Mouse (Mus musculus) CH12.LX (cell line): ENCODE measurements around the gene Scpep1. TPM values are rescaled to one million over a fixed set of nuclear protein-coding genes. Genes with fewer than 3 reads are reported as not detected.

ENCODE experiments used
- DNase-seq: peaks from one replicate; pipeline ENCODE4 v3.0.0-alpha.2; 2013; ENCODE audit errors: extremely low read depth
- H3K27ac ChIP-seq: 2 replicates; pipeline ENCODE4 v1.5.1; 2012; ENCODE audit warnings: low read depth, mild to moderate bottlenecking, control low read depth, moderate library complexity; ENCODE audit not compliant: insufficient read depth
- H3K27me3 ChIP-seq: replicated peaks from 2 replicates; pipeline ENCODE3; 2012; ENCODE audit warnings: inconsistent platforms
- H3K36me3 ChIP-seq, 2 experiments: replicated peaks in 1 of 2; 2 replicates each; pipeline versions ENCODE3 to v1.6.1; 2012; ENCODE audit warnings: inconsistent platforms in 1 of 2, low read length in 1 of 2, mild to moderate bottlenecking in 1 of 2, mixed read lengths in 1 of 2, moderate library complexity in 1 of 2; ENCODE audit not compliant: control insufficient read depth in 1 of 2, insufficient read depth in 1 of 2
- H3K4me1 ChIP-seq, 2 experiments: 2 replicates each; pipeline ENCODE4 v1.6.1; 2012; ENCODE audit warnings: inconsistent platforms in 1 of 2, moderate library complexity in 1 of 2; ENCODE audit not compliant: insufficient read depth in 2 of 2, control insufficient read depth in 1 of 2
- H3K4me2 ChIP-seq: 2 replicates; pipeline ENCODE4 v1.6.1; 2012; ENCODE audit warnings: low read depth, mild to moderate bottlenecking, control low read depth; ENCODE audit not compliant: poor library complexity, insufficient read depth, severe bottlenecking
- H3K4me3 ChIP-seq, 3 experiments: fragments of 150-350 bp in 1 of 3; sonication (generic) in 1 of 3; replicated peaks in 1 of 3; 2 replicates each; pipeline versions ENCODE3 to v1.5.1; 2011 to 2012; ENCODE audit warnings: low read depth in 2 of 3, low read length in 2 of 3, mild to moderate bottlenecking in 2 of 3, moderate library complexity in 2 of 3, control low read depth in 1 of 3, improper control_type of control experiment in 1 of 3, inconsistent platforms in 1 of 3, mixed read lengths in 1 of 3; ENCODE audit not compliant: poor library complexity in 1 of 3
- H3K79me2 ChIP-seq: replicated peaks from 2 replicates; pipeline ENCODE4 v1.6.1; 2012; ENCODE audit warnings: mild to moderate bottlenecking, moderate library complexity; ENCODE audit not compliant: control insufficient read depth, poor library complexity, insufficient read depth, severe bottlenecking; ENCODE audit errors: extremely low read depth
- H3K9ac ChIP-seq: 2 replicates; pipeline ENCODE4 v1.6.1; 2012; ENCODE audit warnings: low read depth, mild to moderate bottlenecking, control low read depth, moderate library complexity; ENCODE audit not compliant: insufficient read depth
- H3K9me3 ChIP-seq: replicated peaks from 2 replicates; pipeline ENCODE3; 2012; ENCODE audit warnings: low read length, inconsistent platforms, mixed read lengths
- BHLHE40 ChIP-seq: IDR thresholded peaks from 2 replicates; pipeline ENCODE4 v1.6.1; 2011; ENCODE audit warnings: mild to moderate bottlenecking, low read depth, low read length, improper control_type of control experiment
- CHD1 ChIP-seq: IDR thresholded peaks from 2 replicates; pipeline ENCODE4 v1.6.1; 2012; ENCODE audit warnings: low read depth, low read length, improper control_type of control experiment, inconsistent platforms
- CHD2 ChIP-seq: IDR thresholded peaks from 2 replicates; pipeline ENCODE4 v1.6.1; 2011; ENCODE audit warnings: low read length, improper control_type of control experiment
- CTCF ChIP-seq, 2 experiments: IDR thresholded peaks in 1 of 2; conservative IDR thresholded peaks in 1 of 2; 2 replicates each; pipeline ENCODE4 v1.5.1; 2011 to 2012; ENCODE audit warnings: low read depth in 2 of 2, low read length in 2 of 2, improper control_type of control experiment in 1 of 2, inconsistent platforms in 1 of 2, mild to moderate bottlenecking in 1 of 2, moderate library complexity in 1 of 2
- E2F4 ChIP-seq: IDR thresholded peaks from 2 replicates; pipeline ENCODE4 v1.6.1; 2011; ENCODE audit warnings: low read depth, low read length, improper control_type of control experiment; ENCODE audit not compliant: insufficient replicate concordance
- ELF1 ChIP-seq: IDR thresholded peaks from 2 replicates; pipeline ENCODE4 v1.6.1; 2014; ENCODE audit warnings: low read depth, mild to moderate bottlenecking, inconsistent platforms, low read length, improper control_type of control experiment
- EP300 ChIP-seq: IDR thresholded peaks from 2 replicates; pipeline ENCODE4 v1.6.1; 2011; ENCODE audit warnings: low read length, improper control_type of control experiment
- ETS1 ChIP-seq: conservative IDR thresholded peaks from 2 replicates; pipeline ENCODE4 v1.6.1; 2012; ENCODE audit warnings: low read depth, mild to moderate bottlenecking, inconsistent platforms, low read length, improper control_type of control experiment, moderate library complexity
- GABPA ChIP-seq: IDR thresholded peaks from 2 replicates; pipeline ENCODE4 v1.6.1; 2012; ENCODE audit warnings: low read depth, low read length, improper control_type of control experiment, inconsistent platforms; ENCODE audit not compliant: insufficient replicate concordance
- HCFC1 ChIP-seq: IDR thresholded peaks from 2 replicates; pipeline ENCODE4 v1.6.1; 2012; ENCODE audit warnings: low read depth, mild to moderate bottlenecking, inconsistent platforms, low read length, improper control_type of control experiment
- IRF4 ChIP-seq: IDR thresholded peaks from 2 replicates; pipeline ENCODE4 v1.6.1; 2014; ENCODE audit warnings: low read depth, mild to moderate bottlenecking, inconsistent platforms, low read length, improper control_type of control experiment
- JUN ChIP-seq: IDR thresholded peaks from 2 replicates; pipeline ENCODE4 v1.6.1; 2011; ENCODE audit warnings: low read depth, mild to moderate bottlenecking, low read length, improper control_type of control experiment, moderate library complexity; ENCODE audit not compliant: insufficient read depth
- JUND ChIP-seq: conservative IDR thresholded peaks from 2 replicates; pipeline ENCODE4 v1.6.1; 2011; ENCODE audit warnings: low read depth, low read length, improper control_type of control experiment
- KAT2A ChIP-seq: IDR thresholded peaks from 2 replicates; pipeline ENCODE4 v1.6.1; 2012; ENCODE audit warnings: low read length, improper control_type of control experiment, inconsistent platforms; ENCODE audit not compliant: insufficient replicate concordance
- MAFK ChIP-seq: IDR thresholded peaks from 2 replicates; pipeline ENCODE4 v1.6.1; 2011; ENCODE audit warnings: low read length, improper control_type of control experiment; ENCODE audit not compliant: insufficient replicate concordance
- MAX ChIP-seq: IDR thresholded peaks from 2 replicates; pipeline ENCODE4 v1.6.1; 2011; ENCODE audit warnings: low read length, improper control_type of control experiment
- MAZ ChIP-seq: IDR thresholded peaks from 2 replicates; pipeline ENCODE4 v1.6.1; 2012; ENCODE audit warnings: low read depth, mild to moderate bottlenecking, inconsistent platforms, low read length, improper control_type of control experiment, moderate library complexity
- MEF2A ChIP-seq: IDR thresholded peaks from 2 replicates; pipeline ENCODE4 v1.6.1; 2014; ENCODE audit warnings: low read depth, mild to moderate bottlenecking, inconsistent platforms, low read length, improper control_type of control experiment, borderline replicate concordance
- MXI1 ChIP-seq: IDR thresholded peaks from 2 replicates; pipeline ENCODE4 v1.6.1; 2011; ENCODE audit warnings: mild to moderate bottlenecking, low read depth, low read length, improper control_type of control experiment
- MYC ChIP-seq: IDR thresholded peaks from 2 replicates; pipeline ENCODE4 v1.6.1; 2011; ENCODE audit warnings: low read depth, mild to moderate bottlenecking, improper control_type of control experiment, low read length
- NELFE ChIP-seq: IDR thresholded peaks from 2 replicates; pipeline ENCODE4 v1.6.1; 2011; ENCODE audit warnings: low read depth, low read length, improper control_type of control experiment
- NRF1 ChIP-seq: IDR thresholded peaks from 2 replicates; pipeline ENCODE4 v1.6.1; 2014; ENCODE audit warnings: low read depth, mild to moderate bottlenecking, inconsistent platforms, low read length, improper control_type of control experiment, moderate library complexity
- PAX5 ChIP-seq: IDR thresholded peaks from 2 replicates; pipeline ENCODE4 v1.6.1; 2012; ENCODE audit warnings: low read length, inconsistent platforms, mixed read lengths
- POLR2A ChIP-seq: IDR thresholded peaks from 2 replicates; pipeline ENCODE4 v1.6.1; 2011; ENCODE audit warnings: low read depth, mild to moderate bottlenecking, improper control_type of control experiment, low read length
- POLR2AphosphoS2 ChIP-seq: IDR thresholded peaks from 2 replicates; pipeline ENCODE4 v1.6.1; 2011; ENCODE audit warnings: low read depth, low read length, improper control_type of control experiment
- RAD21 ChIP-seq: IDR thresholded peaks from 2 replicates; pipeline ENCODE4 v1.6.1; 2011; ENCODE audit warnings: low read depth, mild to moderate bottlenecking, low read length, improper control_type of control experiment, moderate library complexity
- RCOR1 ChIP-seq: conservative IDR thresholded peaks from 2 replicates; pipeline ENCODE4 v1.6.1; 2012; ENCODE audit warnings: low read depth, mild to moderate bottlenecking, inconsistent platforms, low read length, improper control_type of control experiment
- SIN3A ChIP-seq: IDR thresholded peaks from 2 replicates; pipeline ENCODE4 v1.6.1; 2012; ENCODE audit warnings: low read length, improper control_type of control experiment, inconsistent platforms
- SMC3 ChIP-seq: IDR thresholded peaks from 2 replicates; pipeline ENCODE4 v1.6.1; 2011; ENCODE audit warnings: low read depth, low read length, improper control_type of control experiment
- TBP ChIP-seq: conservative IDR thresholded peaks from 2 replicates; pipeline ENCODE4 v1.6.1; 2011; ENCODE audit warnings: low read depth, low read length, improper control_type of control experiment
- TCF12 ChIP-seq: IDR thresholded peaks from 2 replicates; pipeline ENCODE4 v1.6.1; 2014; ENCODE audit warnings: low read depth, mild to moderate bottlenecking, inconsistent platforms, low read length, improper control_type of control experiment
- UBTF ChIP-seq: IDR thresholded peaks from 2 replicates; pipeline ENCODE4 v1.6.1; 2012; ENCODE audit warnings: low read depth, mild to moderate bottlenecking, inconsistent platforms, low read length, improper control_type of control experiment, moderate library complexity
- USF1 ChIP-seq: IDR thresholded peaks from 2 replicates; pipeline ENCODE4 v1.6.1; 2014; ENCODE audit warnings: low read depth, mild to moderate bottlenecking, inconsistent platforms, low read length, improper control_type of control experiment
- USF2 ChIP-seq: conservative IDR thresholded peaks from 2 replicates; pipeline ENCODE4 v1.6.1; 2011; ENCODE audit warnings: low read depth, low read length, improper control_type of control experiment
- ZC3H11A ChIP-seq: IDR thresholded peaks from 2 replicates; pipeline ENCODE4 v1.6.1; 2012; ENCODE audit warnings: low read depth, mild to moderate bottlenecking, inconsistent platforms, low read length, improper control_type of control experiment
- ZKSCAN1 ChIP-seq: IDR thresholded peaks from 2 replicates; pipeline ENCODE4 v1.6.1; 2012; ENCODE audit warnings: low read depth, inconsistent platforms, low read length, improper control_type of control experiment, borderline replicate concordance
- ZMIZ1 ChIP-seq: IDR thresholded peaks from 2 replicates; pipeline ENCODE4 v1.6.1; 2012; ENCODE audit warnings: low read depth, mild to moderate bottlenecking, inconsistent platforms, low read length, improper control_type of control experiment
- ZNF384 ChIP-seq: IDR thresholded peaks from 2 replicates; pipeline ENCODE4 v1.6.1; 2012; ENCODE audit warnings: low read depth, low read length, improper control_type of control experiment, inconsistent platforms
- dilution Hi-C: fragments of 300-500 bp; cut with MboI; formaldehyde crosslinking; loops from 2 replicates; pipeline ENCODE4 v1.14.3; 2020; ENCODE audit warnings: low sequenced_read_pairs; ENCODE audit not compliant: extremely low pct_unique_long_range_greater_than_20kb, extremely low pct_ligation_motif_present
- in situ Hi-C: fragments of 300-500 bp; cut with MboI; formaldehyde crosslinking; loops from 3 replicates; pipeline ENCODE4 v1.14.3; 2019; ENCODE audit warnings: low sequenced_read_pairs, low pct_ligation_motif_present, low pct_unique_long_range_greater_than_20kb, mixed read lengths
- polyA plus RNA-seq: library from polyadenylated mRNA; unstranded; fragments of >175 nt; gene quantifications from 2 replicates; pipeline ENCODE4 v1.2.1, GENCODE M21; 2012; ENCODE audit warnings: low read depth; ENCODE audit not compliant: insufficient read length
- total RNA-seq, 2 experiments: library from RNA; depleted of rRNA; stranded (reverse); fragments of 300-350 nt in 1 of 2; fragments of >200 nt in 1 of 2; gene quantifications; 2 replicates each; pipeline ENCODE4 v1.2.3; 2012 to 2014

Gene Scpep1
- total and polyA plus RNA-seq, 3 experiments = 84.5 to 210 (median 121) TPM

- Histone ChIP-seq H3K79me2 (peaks cover 2% of the 10 kb centered on the region; the same call in 1 of the 2 replicates), H3K9ac (peak overlapping the region; percentile 20), H3K27me3 (no peaks in the 10 kb centered on the region), H3K4me2 (peak overlapping the region; percentile 70), H3K27ac (peak overlapping the region; percentile 65), H3K9me3 (no peaks in the 10 kb centered on the region), H3K4me1 (peaks cover 8 to 51% of the 10 kb centered on the region in 2 experiments), H3K4me3 (peak overlapping the region in 1 of 3 experiments; percentile 7), H3K36me3 (peaks cover 17 to 59% of the 10 kb centered on the region in 2 experiments)
- dilution Hi-C loops (no loop called here), in situ Hi-C loops (loop anchor here (10.0 kb wide), 1 partner anchor 53 kb away; no protein-coding TSS in a partner anchor)
- DNase-seq = peak; percentile 57
- no peak for TF ChIP-seq ZNF384
- TF ChIP-seq UBTF = peak; percentile 93
- TF ChIP-seq MYC = 0 out of 2 replicates have a peak, but pooled peaks have one; percentile 42
- TF ChIP-seq HCFC1 = no peak
- TF ChIP-seq TCF12 = peak; percentile 79
- peak; percentile 87; the same call in 1 of the 2 replicates for TF ChIP-seq RCOR1
- TF ChIP-seq TBP = no peak
- TF ChIP-seq EP300 = peak; percentile 70
- TF ChIP-seq MAFK = no peak
- TF ChIP-seq ZC3H11A = no peak
- no peak for TF ChIP-seq USF2
- TF ChIP-seq MEF2A = peak; percentile 52; the same call in 1 of the 2 replicates
- no peak for TF ChIP-seq RAD21
- no peak for TF ChIP-seq ZKSCAN1
- TF ChIP-seq BHLHE40 = peak; percentile 65
- TF ChIP-seq PAX5 = no peak
- no peak for TF ChIP-seq CHD1
- 0 out of 2 replicates have a peak, but pooled peaks have one; percentile 11 for TF ChIP-seq NRF1
- peak; percentile 51; the same call in 1 of the 2 replicates for TF ChIP-seq MAZ
- 0 out of 2 replicates have a peak, but pooled peaks have one; percentile 33 for TF ChIP-seq MAX
- TF ChIP-seq GABPA = no peak
- TF ChIP-seq ZMIZ1 = no peak
- peak; percentile 49 for TF ChIP-seq ETS1
- peak; percentile 75 for TF ChIP-seq IRF4
- TF ChIP-seq NELFE = no peak
- TF ChIP-seq USF1 = no peak
- 0 out of 2 replicates have a peak, but pooled peaks have one; percentile 26 for TF ChIP-seq CHD2
- peak; percentile 57; the same call in 1 of the 2 replicates for TF ChIP-seq MXI1
- TF ChIP-seq POLR2A = no peak
- TF ChIP-seq JUND = no peak
- no peak for TF ChIP-seq SMC3
- TF ChIP-seq E2F4 = no peak
- no peak for TF ChIP-seq JUN
- TF ChIP-seq CTCF (conservative IDR thresholded peaks at IDR 0.05 in 1 of 2, IDR thresholded peaks at IDR 0.05 in 1 of 2; ENCODE audit: low read depth in 2 of 2, low read length in 2 of 2) = no peak
- TF ChIP-seq POLR2AphosphoS2 = no peak
- TF ChIP-seq KAT2A = no peak
- TF ChIP-seq ELF1 = no peak; the same call in 1 of the 2 replicates
- peak; percentile 58 for TF ChIP-seq SIN3A
Measured at GRCm38 (mm10) chr11:88981337-88981736, 26.1 kb upstream of the Scpep1 start.
